Mouse (Mus musculus) liver, adult 2 months (tissue): ENCODE results near the gene Gfral.
A peak's percentile ranks its signal among the peaks of the same experiment; 100 is the strongest.
"Not testable (repeated sequence)": the region's sequence is repeated elsewhere in the genome, so short reads cannot be mapped to it uniquely, and the experiment has no call there.

Experiments
- CTCF ChIP-seq: fragments of 200-500 bp; IDR thresholded peaks from 2 replicates; pipeline ENCODE4 v1.5.1; 2011; ENCODE audit warnings: low read depth, low read length, control low read depth
- POLR2A ChIP-seq: fragments of 200-500 bp; IDR thresholded peaks from 2 replicates; pipeline ENCODE4 v1.6.1; 2011; ENCODE audit warnings: low read length, control low read depth; ENCODE audit not compliant: insufficient read depth; ENCODE audit errors: extremely low read depth

GRCm38 (mm10) chr9:76122888-76123287 is 90.6 kb downstream of the Gfral start:
- TF ChIP-seq POLR2A: not testable (repeated sequence)
- TF ChIP-seq CTCF: peak; percentile 25; the same call in 1 of the 2 replicates
